Mouse (Mus musculus) urinary bladder, adult 2 months (tissue): ENCODE results near the gene Chka. TPM values are rescaled to one million over a fixed set of nuclear protein-coding genes. Genes with fewer than 3 reads are reported as not detected.

ENCODE experiments used
- polyA plus RNA-seq: library from polyadenylated mRNA; depleted of rRNA; stranded (reverse); fragments of >200 nt; gene quantifications from 2 replicates; pipeline ENCODE4 v1.2.3, GENCODE M21; 2012; rRNA removed

The Chka gene
- polyA plus RNA-seq, 1 experiment: 63.0 TPM

Other genes starting within 250 kb of the Chka start
- gene Lrp5, start 165.2 kb upstream of the Chka start, polyA plus RNA-seq: 7.3 and 18.1 TPM in 2 replicates
- gene 1810055G02Rik, start 143.5 kb upstream of the Chka start, polyA plus RNA-seq: 41.8 and 42.9 TPM in 2 replicates
- gene Kmt5b, start 84.4 kb upstream of the Chka start, polyA plus RNA-seq: 25.6 and 28.7 TPM in 2 replicates
- gene Tcirg1, start 55.4 kb downstream of the Chka start, polyA plus RNA-seq: 88.3 and 112 TPM in 2 replicates
- gene Ndufs8, start 61.0 kb downstream of the Chka start, polyA plus RNA-seq: 223 and 242 TPM in 2 replicates
- gene Aldh3b1, start 78.0 kb downstream of the Chka start, polyA plus RNA-seq: 6.8 TPM in 2 replicates
- 85.1 and 99.6 TPM in 2 replicates for gene Unc93b1, start 83.4 kb downstream of the Chka start, polyA plus RNA-seq
- 0.73 and 0.78 TPM in 2 replicates for gene Aldh3b3, start 106.9 kb downstream of the Chka start, polyA plus RNA-seq
- gene Aldh3b2, start 120.6 kb downstream of the Chka start, polyA plus RNA-seq: 108 and 135 TPM in 2 replicates
- 13.0 and 15.0 TPM in 2 replicates for gene Acy3, start 134.8 kb downstream of the Chka start, polyA plus RNA-seq
- 0.03 TPM in 1 of 2 replicates, not detected in the other for gene Tbx10, start 141.0 kb downstream of the Chka start, polyA plus RNA-seq
- gene Nudt8, start 148.8 kb downstream of the Chka start, polyA plus RNA-seq: 5.1 and 7.5 TPM in 2 replicates
- gene Gm49405, start 148.9 kb downstream of the Chka start, polyA plus RNA-seq: 3.2 and 3.6 TPM in 2 replicates
- 9.9 and 11.1 TPM in 2 replicates for gene Doc2g, start 151.5 kb downstream of the Chka start, polyA plus RNA-seq
- gene Ndufv1, start 161.0 kb downstream of the Chka start, polyA plus RNA-seq: 157 and 167 TPM in 2 replicates
- 582 and 591 TPM in 2 replicates for gene Gstp1, start 186.2 kb downstream of the Chka start, polyA plus RNA-seq
- gene Gstp2, start 194.2 kb downstream of the Chka start, polyA plus RNA-seq: 69.1 and 69.5 TPM in 2 replicates
- gene Gstp3, start 207.8 kb downstream of the Chka start, polyA plus RNA-seq: 5.5 and 7.1 TPM in 2 replicates
- not detected in 2 replicates for gene Cabp2, start 229.8 kb downstream of the Chka start, polyA plus RNA-seq
- gene Cdk2ap2, start 245.4 kb downstream of the Chka start, polyA plus RNA-seq: 74.4 and 89.6 TPM in 2 replicates
- 44.1 and 45.2 TPM in 2 replicates for gene Pitpnm1, start 248.2 kb downstream of the Chka start, polyA plus RNA-seq